Mouse (Mus musculus) lung, adult 18-20 months (tissue): ENCODE measurements around the gene Tmem239.

ENCODE experiments used
- DNase-seq, 2 experiments: peaks; one replicate each; pipeline ENCODE4 v3.0.0; 2022; ENCODE audit warnings: mixed read lengths in 2 of 2

The Tmem239 gene

DNA sequence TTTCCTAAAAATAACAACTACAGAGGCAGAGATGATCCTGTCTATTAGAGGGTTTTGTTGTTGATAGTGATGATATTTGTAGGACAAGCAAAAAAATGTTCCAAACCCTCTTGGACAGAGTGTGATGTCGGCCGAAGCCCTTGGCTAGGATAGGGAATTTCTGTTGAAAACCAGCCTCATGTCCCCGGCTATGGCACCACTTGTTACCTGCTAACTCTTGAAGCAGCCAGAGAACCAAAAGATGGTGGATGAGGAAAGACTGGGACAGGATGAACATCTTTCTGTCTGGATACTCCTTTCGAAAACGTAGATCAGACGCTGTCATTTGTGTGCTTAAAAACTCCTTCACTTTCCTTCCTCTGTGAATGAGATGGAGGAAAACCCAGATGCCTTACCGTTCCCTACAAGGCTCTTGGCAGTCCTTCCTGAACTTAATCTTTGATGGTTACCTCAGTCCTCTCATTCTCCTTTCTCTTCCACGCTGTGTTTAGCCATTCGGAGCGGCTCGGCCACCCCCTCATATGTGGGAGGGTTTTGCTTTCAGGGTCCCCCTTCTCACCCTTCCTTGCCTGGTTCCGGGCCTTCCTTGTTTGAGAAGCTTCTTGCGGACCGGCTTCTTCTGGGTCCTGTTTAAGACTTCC lies 44.9 kb downstream of the Tmem239 start:
- DNase-seq, result no peak

DNA sequence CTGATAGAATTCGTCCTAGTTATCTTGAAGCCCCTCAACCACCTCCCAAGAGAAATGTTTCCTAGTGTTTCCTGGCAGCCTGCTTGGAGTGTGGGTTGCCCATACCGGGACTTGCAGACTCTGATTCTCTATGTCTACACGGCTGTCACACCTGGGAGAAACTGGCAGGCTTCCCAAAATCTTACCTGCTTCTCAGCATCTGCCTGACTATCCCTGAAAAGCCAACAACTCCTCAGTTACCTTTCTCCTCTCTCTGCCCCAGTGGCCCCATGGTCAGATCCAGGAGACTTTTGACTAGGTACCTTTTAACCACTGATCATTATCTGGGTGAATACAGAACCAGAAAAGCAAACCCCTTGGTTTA lies 45.4 kb downstream of the Tmem239 start:
- DNase-seq, result no peak

DNA sequence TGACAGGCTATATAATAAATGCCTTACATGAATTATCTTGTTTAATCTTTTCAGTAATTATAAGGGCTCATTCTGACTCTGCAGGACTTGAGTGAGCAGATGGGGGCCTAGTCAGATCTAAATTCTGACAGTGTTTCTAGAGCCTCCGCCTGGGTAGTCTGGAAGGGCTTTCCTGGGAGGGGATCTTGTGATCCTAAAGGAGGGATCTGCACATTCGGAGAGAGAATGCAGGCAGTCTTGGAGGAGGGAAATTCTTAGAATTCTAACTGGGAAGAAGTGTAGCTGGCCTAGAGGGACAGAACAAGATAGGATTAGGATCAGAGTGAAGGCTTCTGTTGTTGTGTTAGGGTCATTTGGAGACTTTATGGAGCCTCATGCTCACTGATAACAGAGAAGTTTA lies 46.0 kb downstream of the Tmem239 start:
- no peak for DNase-seq

DNA sequence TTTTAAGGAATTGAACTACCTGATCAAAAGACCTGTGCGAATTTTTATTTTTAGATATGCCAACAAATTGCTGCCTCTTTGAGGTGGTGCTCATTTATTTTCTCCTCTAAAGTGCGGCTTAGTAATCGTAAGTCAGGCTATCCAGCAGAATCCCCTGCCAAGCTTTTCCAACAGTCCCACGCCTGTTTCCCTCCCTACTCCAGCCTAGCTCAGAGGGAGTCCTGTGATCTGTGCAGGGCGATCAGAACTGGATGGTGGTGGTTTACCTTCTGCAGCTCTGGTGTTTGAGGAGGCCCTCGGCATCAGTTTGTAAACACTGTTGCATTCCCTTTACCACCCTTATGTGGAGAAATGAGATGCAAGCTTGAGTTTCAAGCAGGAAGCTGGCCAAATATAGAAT lies 47.1 kb downstream of the Tmem239 start:
- no peak for DNase-seq

DNA sequence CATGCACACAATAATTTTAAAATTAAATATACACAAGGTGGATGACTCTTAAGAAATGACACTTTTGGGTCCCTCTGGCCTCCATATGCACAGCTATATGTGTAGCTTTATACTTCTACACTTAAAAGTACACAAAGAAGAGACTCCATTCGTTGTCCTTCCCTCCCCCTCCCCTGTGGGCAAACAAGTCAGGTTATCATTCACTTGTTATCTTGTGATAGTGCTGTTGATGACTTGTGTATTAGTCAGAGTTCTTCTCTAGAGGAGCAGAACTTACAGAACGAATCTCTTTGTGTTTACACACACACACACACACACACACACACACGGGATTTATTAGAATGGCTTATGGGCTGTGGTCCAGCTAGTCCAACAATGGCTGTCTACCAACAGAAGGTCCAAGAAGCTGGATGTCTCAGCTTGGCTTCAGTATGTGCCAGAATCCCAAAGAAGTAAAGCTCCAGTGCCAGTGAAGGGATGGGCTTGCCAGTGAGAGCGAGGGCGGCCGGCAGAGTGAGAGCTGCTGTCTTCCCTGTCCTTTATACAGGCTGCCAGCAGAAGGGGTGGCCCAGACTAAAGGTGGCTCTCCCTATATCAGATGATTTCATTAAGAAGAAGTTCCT lies 48.6 kb downstream of the Tmem239 start:
- no peak for DNase-seq
